Mouse (Mus musculus) MEL (cell line): ENCODE data around the gene Polk. TPM values are rescaled to one million over a fixed set of nuclear protein-coding genes. Genes with fewer than 3 reads are reported as not detected.

Experiments
- DNase-seq: peaks from one replicate; pipeline ENCODE4 v3.0.0; 2011; ENCODE audit warnings: low read depth, low spot score
- H3K27ac ChIP-seq: 2 replicates; pipeline ENCODE4 v1.5.1; 2012; ENCODE audit warnings: low read depth, mild to moderate bottlenecking, control low read depth, low read length, moderate library complexity; ENCODE audit not compliant: control insufficient read depth
- H3K27me3 ChIP-seq, 2 experiments: fragments of 150-350 bp in 1 of 2; sonication (generic) in 1 of 2; 2 replicates each; pipeline ENCODE4 v1.6.1; 2012; ENCODE audit warnings: low read length in 2 of 2, mild to moderate bottlenecking in 2 of 2, improper control_type of control experiment in 1 of 2, moderate library complexity in 1 of 2; ENCODE audit not compliant: insufficient read depth in 2 of 2, control insufficient read depth in 1 of 2
- H3K36me3 ChIP-seq, 2 experiments: 2 replicates each; pipeline ENCODE4 v1.6.1; 2012 to 2014; ENCODE audit warnings: low read length in 2 of 2, improper control_type of control experiment in 1 of 2, inconsistent platforms in 1 of 2, mild to moderate bottlenecking in 1 of 2; ENCODE audit not compliant: insufficient read depth in 2 of 2, control insufficient read depth in 1 of 2
- H3K4me1 ChIP-seq, 2 experiments: fragments of 150-350 bp in 1 of 2; sonication (generic) in 1 of 2; 2 replicates each; pipeline ENCODE4 v1.6.1; 2012; ENCODE audit warnings: low read length in 2 of 2, improper control_type of control experiment in 1 of 2, mild to moderate bottlenecking in 1 of 2; ENCODE audit not compliant: insufficient read depth in 2 of 2, control insufficient read depth in 1 of 2
- H3K4me3 ChIP-seq, 2 experiments: fragments of 150-350 bp in 1 of 2; sonication (generic) in 1 of 2; 2 replicates each; pipeline ENCODE4 v1.5.1; 2012; ENCODE audit warnings: low read depth in 2 of 2, low read length in 2 of 2, mild to moderate bottlenecking in 2 of 2, moderate library complexity in 2 of 2, control low read depth in 1 of 2, improper control_type of control experiment in 1 of 2; ENCODE audit not compliant: control insufficient read depth in 1 of 2, insufficient read depth in 1 of 2
- H3K79me2 ChIP-seq: 2 replicates; pipeline ENCODE4 v1.6.1; 2012; ENCODE audit warnings: mild to moderate bottlenecking, low read length, moderate library complexity; ENCODE audit not compliant: control insufficient read depth, poor library complexity, insufficient read depth
- H3K9ac ChIP-seq: 2 replicates; pipeline ENCODE4 v1.6.1; 2012; ENCODE audit warnings: low read depth, mild to moderate bottlenecking, control low read depth, low read length, moderate library complexity; ENCODE audit not compliant: control insufficient read depth, poor library complexity, severe bottlenecking
- H3K9me3 ChIP-seq: fragments of 150-350 bp; sonication (generic); replicated peaks from 2 replicates; pipeline ENCODE4 v1.6.1; 2012; ENCODE audit warnings: mild to moderate bottlenecking, low read length, improper control_type of control experiment, moderate library complexity; ENCODE audit not compliant: insufficient read depth
- BHLHE40 ChIP-seq: IDR thresholded peaks from 2 replicates; pipeline ENCODE4 v1.6.1; 2012; ENCODE audit warnings: low read depth, mild to moderate bottlenecking, inconsistent platforms, low read length, improper control_type of control experiment, borderline replicate concordance
- CHD2 ChIP-seq: IDR thresholded peaks from 2 replicates; pipeline ENCODE4 v1.6.1; 2011; ENCODE audit warnings: low read length, improper control_type of control experiment
- E2F4 ChIP-seq: IDR thresholded peaks from 2 replicates; pipeline ENCODE4 v1.6.1; 2011; ENCODE audit warnings: low read depth, low read length, improper control_type of control experiment, borderline replicate concordance
- EP300 ChIP-seq, 2 experiments: IDR thresholded peaks; 2 replicates each; pipeline ENCODE4 v1.6.1; 2011; ENCODE audit warnings: improper control_type of control experiment in 2 of 2, low read length in 2 of 2, low read depth in 1 of 2, mild to moderate bottlenecking in 1 of 2
- GABPA ChIP-seq: IDR thresholded peaks from 2 replicates; pipeline ENCODE4 v1.6.1; 2012; ENCODE audit warnings: low read depth, mild to moderate bottlenecking, inconsistent platforms, low read length, improper control_type of control experiment, moderate library complexity
- MAX ChIP-seq: IDR thresholded peaks from 2 replicates; pipeline ENCODE4 v1.6.1; 2011; ENCODE audit warnings: low read length, improper control_type of control experiment
- MAZ ChIP-seq: IDR thresholded peaks from 2 replicates; pipeline ENCODE4 v1.6.1; 2012; ENCODE audit warnings: low read depth, mild to moderate bottlenecking, inconsistent platforms, low read length, improper control_type of control experiment
- MXI1 ChIP-seq: IDR thresholded peaks from 2 replicates; pipeline ENCODE4 v1.6.1; 2011; ENCODE audit warnings: mild to moderate bottlenecking, low read depth, low read length, improper control_type of control experiment
- MYB ChIP-seq: IDR thresholded peaks from 2 replicates; pipeline ENCODE4 v1.6.1; 2011; ENCODE audit warnings: mild to moderate bottlenecking, low read depth, low read length, improper control_type of control experiment
- MYC ChIP-seq: IDR thresholded peaks from 2 replicates; pipeline ENCODE4 v1.6.1; 2011; ENCODE audit warnings: low read depth, mild to moderate bottlenecking, low read length, improper control_type of control experiment, moderate library complexity
- NRF1 ChIP-seq: IDR thresholded peaks from 2 replicates; pipeline ENCODE4 v1.6.1; 2014; ENCODE audit warnings: low read depth, mild to moderate bottlenecking, inconsistent platforms, low read length, improper control_type of control experiment, moderate library complexity; ENCODE audit not compliant: poor library complexity, insufficient read depth, severe bottlenecking
- RAD21 ChIP-seq: IDR thresholded peaks from 2 replicates; pipeline ENCODE4 v1.6.1; 2011; ENCODE audit warnings: mild to moderate bottlenecking, low read depth, low read length, improper control_type of control experiment
- SIN3A ChIP-seq: IDR thresholded peaks from 2 replicates; pipeline ENCODE4 v1.6.1; 2012; ENCODE audit warnings: low read length, improper control_type of control experiment, inconsistent platforms
- SMC3 ChIP-seq: IDR thresholded peaks from 2 replicates; pipeline ENCODE4 v1.6.1; 2011; ENCODE audit warnings: low read depth, low read length, improper control_type of control experiment
- TBP ChIP-seq: IDR thresholded peaks from 2 replicates; pipeline ENCODE4 v1.8.0; 2011; ENCODE audit warnings: low read depth, low read length, improper control_type of control experiment
- TCF12 ChIP-seq: IDR thresholded peaks from 2 replicates; pipeline ENCODE4 v1.6.1; 2014; ENCODE audit warnings: low read depth, mild to moderate bottlenecking, inconsistent platforms, low read length, improper control_type of control experiment, moderate library complexity
- USF1 ChIP-seq: IDR thresholded peaks from 2 replicates; pipeline ENCODE4 v1.6.1; 2014; ENCODE audit warnings: low read depth, mild to moderate bottlenecking, inconsistent platforms, low read length, improper control_type of control experiment, moderate library complexity
- USF2 ChIP-seq, 2 experiments: IDR thresholded peaks; 2 replicates each; pipeline ENCODE4 v1.6.1; 2011 to 2012; ENCODE audit warnings: improper control_type of control experiment in 2 of 2, low read length in 2 of 2, borderline replicate concordance in 1 of 2, inconsistent platforms in 1 of 2, low read depth in 1 of 2, mild to moderate bottlenecking in 1 of 2; ENCODE audit not compliant: insufficient read depth in 1 of 2
- ZMIZ1 ChIP-seq: IDR thresholded peaks from 2 replicates; pipeline ENCODE4 v1.6.1; 2012; ENCODE audit warnings: low read depth, mild to moderate bottlenecking, inconsistent platforms, low read length, improper control_type of control experiment, moderate library complexity
- ZNF384 ChIP-seq: IDR thresholded peaks from 2 replicates; pipeline ENCODE4 v1.6.1; 2012; ENCODE audit warnings: low read depth, mild to moderate bottlenecking, inconsistent platforms, low read length, improper control_type of control experiment
- polyA plus RNA-seq, 2 experiments: library from polyadenylated mRNA; stranded (reverse) in 1 of 2; unstranded in 1 of 2; fragments of >175 nt in 1 of 2; fragments of >200 nt in 1 of 2; gene quantifications; 2 replicates each; pipeline versions ENCODE4 v1.2.1 to v1.2.4; 2012; ENCODE audit warnings: low replicate concordance in 2 of 2, low read depth in 1 of 2; ENCODE audit not compliant: insufficient read length in 2 of 2, insufficient read depth in 1 of 2, missing spikeins in 1 of 2
- total RNA-seq: library from RNA; depleted of rRNA; stranded (reverse); fragments of 300-350 nt; gene quantifications from 2 replicates; pipeline ENCODE4 v1.2.3, GENCODE M21; 2012

The Polk gene
- total and polyA plus RNA-seq, 3 experiments = 2.9 to 3.6 TPM; not detected in 1

- no peak overlapping the region for H3K4me3 ChIP-seq
- no peak overlapping the region for H3K27ac ChIP-seq
- H3K79me2 ChIP-seq = no peaks in the 10 kb centered on the region
- H3K36me3 ChIP-seq = peaks cover 0 to 7% of the 10 kb centered on the region in 2 experiments; a peak in 2 of 4 replicates
- DNase-seq = no peak
- H3K9me3 ChIP-seq = no peaks in the 10 kb centered on the region
- no peak overlapping the region for H3K9ac ChIP-seq
- TF ChIP-seq CHD2 = no peak
- no peak for TF ChIP-seq ZNF384
- no peak for TF ChIP-seq MYC
- no peak for TF ChIP-seq MYB
- TF ChIP-seq USF1 = no peak
- TF ChIP-seq MAX = no peak
- no peak for TF ChIP-seq USF2 (IDR thresholded peaks at IDR 0.05; ENCODE audit: borderline replicate concordance in 1 of 2, insufficient read depth in 1 of 2, low read depth in 1 of 2, low read length in 2 of 2)
- TF ChIP-seq RAD21 = no peak
- TF ChIP-seq NRF1 = no peak
- TF ChIP-seq EP300 (IDR thresholded peaks at IDR 0.05; ENCODE audit: low read depth in 1 of 2, low read length in 2 of 2) = no peak
- TF ChIP-seq E2F4 = no peak
- no peak for TF ChIP-seq GABPA
- no peak for TF ChIP-seq MAZ
- TF ChIP-seq SIN3A = no peak
- TF ChIP-seq MXI1 = no peak
- TF ChIP-seq SMC3 = no peak
- TF ChIP-seq BHLHE40 = no peak
- no peak for TF ChIP-seq TBP
- TF ChIP-seq, all 39 proteins: peak for 0
- Histone ChIP-seq H3K27me3 (no peaks in the 10 kb centered on the region), H3K4me1 (peaks cover 0 to 7% of the 10 kb centered on the region in 2 experiments; a peak in 2 of 4 replicates)
Measured at GRCm38 (mm10) chr13:96505661-96506060, 36.7 kb downstream of the Polk start.

DNA sequence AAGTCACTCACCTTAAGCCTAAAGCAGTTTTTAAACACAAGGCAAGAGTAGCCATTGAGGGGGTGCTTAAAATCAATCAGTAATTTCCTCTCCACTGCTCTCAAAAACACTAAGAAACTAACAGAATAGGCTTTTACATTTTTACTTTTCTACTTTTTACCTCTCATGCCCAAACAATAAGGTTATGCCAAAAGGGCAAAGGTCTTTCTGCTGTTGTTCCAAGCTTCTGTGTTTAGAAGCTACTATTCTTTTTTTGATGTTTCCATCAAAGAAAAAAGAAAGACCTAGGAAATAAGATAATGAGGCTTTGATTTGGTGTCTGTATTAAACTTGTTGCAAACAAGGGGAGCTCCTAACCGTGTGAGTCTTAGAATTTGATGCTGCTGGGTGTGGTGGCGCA, 42.5 kb downstream of the Polk start:
- H3K27ac ChIP-seq = no peak overlapping the region
- H3K36me3 ChIP-seq = no peaks in the 10 kb centered on the region
- H3K4me1 ChIP-seq = no peaks in the 10 kb centered on the region
- no peaks in the 10 kb centered on the region for H3K9me3 ChIP-seq
- no peak for DNase-seq
- no peak overlapping the region for H3K9ac ChIP-seq
- H3K79me2 ChIP-seq = no peaks in the 10 kb centered on the region
- H3K4me3 ChIP-seq = no peak overlapping the region
- TF ChIP-seq TCF12 (no peak), TBP (no peak), RAD21 (no peak), MAZ (no peak), GABPA (no peak), ZMIZ1 (no peak), MYB (no peak)
- no peaks in the 10 kb centered on the region for H3K27me3 ChIP-seq
